Mouse (Mus musculus) E14TG2a.4 (cell line): ENCODE data around the gene Stambp.

Experiments used
- CTCF ChIP-seq: conservative IDR thresholded peaks from 2 replicates; pipeline ENCODE4 v1.5.1; 2014; ENCODE audit warnings: low read length
- NANOG ChIP-seq: IDR thresholded peaks from 2 replicates; pipeline ENCODE4 v1.6.1; 2014; ENCODE audit warnings: borderline replicate concordance, low read length, mixed read lengths
- POU5F1 ChIP-seq: IDR thresholded peaks from 2 replicates; pipeline ENCODE4 v1.6.1; 2014; ENCODE audit warnings: low read length, borderline replicate concordance

GRCm38 (mm10) chr6:83612976-83613375 is 40.4 kb upstream of the Stambp start:
- TF ChIP-seq CTCF (no peak), POU5F1 (no peak), NANOG (no peak)
